Mouse (Mus musculus) right cerebral cortex, adult 2 months (tissue): ENCODE measurements around the gene Nfat5.

ENCODE experiments used
- DNase-seq, 2 experiments: peaks; one replicate each; pipeline ENCODE4 v3.0.0; 2021 to 2022; ENCODE audit warnings: low spot score in 2 of 2

Nfat5 gene

DNA sequence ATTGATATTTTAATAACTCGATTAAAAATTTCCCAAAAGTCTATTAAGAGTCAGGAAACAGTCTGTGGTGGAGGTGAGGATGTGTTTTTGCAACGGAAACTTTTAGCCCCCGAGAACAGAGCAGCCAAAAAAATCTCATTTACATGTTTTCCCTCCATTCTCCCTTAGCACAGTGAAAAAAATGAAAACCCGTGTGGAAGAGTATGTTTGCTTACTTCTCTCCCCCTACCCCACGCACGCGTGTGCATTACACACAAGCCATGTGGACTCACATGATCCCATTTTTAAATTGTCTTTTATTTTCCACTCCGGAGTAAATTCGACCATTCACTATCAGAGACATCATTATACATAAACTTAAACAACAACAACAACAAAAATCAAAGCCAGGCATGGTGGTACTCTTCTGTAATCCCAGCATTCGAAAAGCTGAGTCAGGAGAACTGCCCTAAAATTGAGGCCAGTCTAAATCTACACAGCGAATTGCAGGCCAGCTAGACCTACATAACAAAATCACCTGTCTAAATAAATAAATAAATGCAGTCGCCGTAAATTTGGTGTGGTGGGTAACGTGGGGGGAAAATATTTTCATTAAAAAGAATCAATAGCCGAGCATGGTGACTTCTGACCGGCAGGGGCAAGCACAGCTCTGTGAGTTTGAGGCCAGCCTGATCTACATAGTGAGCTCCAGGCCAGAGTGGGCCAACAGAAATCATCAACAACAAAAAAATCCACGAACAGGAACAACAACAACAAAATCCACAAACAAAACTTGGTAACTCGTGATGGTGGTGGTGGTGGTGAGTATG lies 947 bp upstream of the Nfat5 start:
- no peak for DNase-seq

- DNase-seq, result peak; percentile 26 to 50
These were observed 665 bp downstream of the Nfat5 start for GRCm38 (mm10) chr8:107293641-107294628.

- no peak for DNase-seq
These were observed 2.2 kb downstream of the Nfat5 start for GRCm38 (mm10) chr8:107295450-107295849.

GRCm38 (mm10) chr8:107311876-107312275 lies 18.6 kb downstream of the Nfat5 start:
- no peak for DNase-seq

DNA sequence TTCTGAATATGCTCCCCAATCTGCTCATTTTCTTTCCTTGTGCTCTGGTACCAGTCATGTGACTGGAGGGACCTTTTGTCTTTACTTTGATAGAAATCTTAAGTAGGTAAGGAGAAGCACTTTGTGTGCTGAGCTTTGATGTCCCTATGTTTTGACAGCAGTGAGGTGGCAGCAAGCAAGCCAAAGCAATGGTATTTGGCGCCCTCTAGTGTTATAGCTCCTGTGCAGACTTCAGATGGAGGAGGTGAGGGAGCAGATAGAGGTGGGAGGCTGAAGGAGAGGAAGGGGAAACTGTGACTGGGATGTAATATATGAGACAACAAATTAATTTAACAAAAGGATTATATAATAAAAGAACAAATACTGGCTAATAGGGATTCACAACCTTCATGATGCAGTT lies 30.9 kb downstream of the Nfat5 start:
- peak; percentile 74 to 86 for DNase-seq

GRCm38 (mm10) chr8:107329595-107329994 lies 36.3 kb downstream of the Nfat5 start:
- DNase-seq, result no peak

GRCm38 (mm10) chr8:107336480-107336879 lies 43.2 kb downstream of the Nfat5 start:
- no peak for DNase-seq

- no peak for DNase-seq
These were observed 77.0 kb downstream of the Nfat5 start for GRCm38 (mm10) chr8:107370311-107370710.

DNA sequence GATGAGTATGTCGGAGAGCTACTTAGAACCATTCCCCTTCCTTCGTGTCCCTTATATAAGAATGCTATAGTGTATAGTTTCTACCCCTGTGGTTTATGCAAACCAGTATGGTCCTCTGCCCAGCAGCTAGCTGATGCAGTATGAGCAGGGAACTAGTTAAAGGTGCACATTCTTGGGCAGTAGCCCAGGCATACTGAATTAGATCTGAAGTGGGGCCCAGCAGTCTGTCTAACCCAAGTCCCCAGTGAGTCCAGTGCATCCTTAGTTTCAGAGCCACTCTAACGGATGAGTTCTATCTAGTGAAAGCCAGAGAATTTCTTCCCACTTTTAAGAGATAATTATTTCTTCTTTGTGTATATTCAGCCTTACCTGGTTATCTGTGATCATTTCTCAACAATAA lies 84.1 kb downstream of the Nfat5 start:
- no peak for DNase-seq

DNA sequence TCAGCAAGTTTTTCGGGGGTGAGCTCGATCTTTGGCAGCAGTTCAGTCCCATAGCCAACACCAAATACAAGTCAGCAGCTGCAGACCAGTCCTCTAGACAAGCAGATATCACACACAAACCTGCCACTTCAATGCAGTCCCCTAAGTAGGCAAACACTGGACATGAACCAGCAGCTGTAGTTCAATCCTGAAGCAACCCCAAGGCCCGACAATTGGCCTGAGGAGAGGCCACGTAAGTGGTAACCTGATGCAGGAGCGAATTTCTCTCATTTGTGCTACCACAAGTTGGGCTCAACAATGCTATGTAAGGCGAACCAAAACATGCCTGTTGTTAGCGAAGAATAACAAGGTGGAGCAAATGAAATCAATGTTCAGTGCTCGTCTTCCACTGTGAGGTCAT lies 87.5 kb downstream of the Nfat5 start:
- DNase-seq, result no peak

- DNase-seq, result no peak
These were observed 88.4 kb downstream of the Nfat5 start for GRCm38 (mm10) chr8:107381666-107382065.

GRCm38 (mm10) chr8:107382898-107383297 lies 89.6 kb downstream of the Nfat5 start:
- no peak for DNase-seq

DNA sequence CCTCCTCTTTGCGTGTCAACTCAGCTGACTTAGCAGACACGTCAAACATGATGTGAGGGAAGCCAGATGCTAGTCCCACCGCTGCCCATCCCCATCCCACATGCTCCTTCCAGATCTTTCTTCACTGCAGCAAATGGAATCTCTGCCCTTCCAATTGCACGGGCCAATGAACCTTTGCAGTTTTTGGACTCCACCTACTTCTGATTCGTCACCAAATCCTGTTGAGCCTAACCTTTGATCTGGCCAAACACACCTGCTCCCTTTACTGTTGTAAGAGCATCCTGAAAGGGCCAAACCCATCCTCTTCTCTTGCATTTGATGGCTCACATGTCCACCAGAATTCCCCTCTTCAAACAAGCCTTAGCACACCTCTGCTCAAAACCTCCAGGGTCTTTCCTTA lies 91.4 kb downstream of the Nfat5 start:
- no peak for DNase-seq

DNA sequence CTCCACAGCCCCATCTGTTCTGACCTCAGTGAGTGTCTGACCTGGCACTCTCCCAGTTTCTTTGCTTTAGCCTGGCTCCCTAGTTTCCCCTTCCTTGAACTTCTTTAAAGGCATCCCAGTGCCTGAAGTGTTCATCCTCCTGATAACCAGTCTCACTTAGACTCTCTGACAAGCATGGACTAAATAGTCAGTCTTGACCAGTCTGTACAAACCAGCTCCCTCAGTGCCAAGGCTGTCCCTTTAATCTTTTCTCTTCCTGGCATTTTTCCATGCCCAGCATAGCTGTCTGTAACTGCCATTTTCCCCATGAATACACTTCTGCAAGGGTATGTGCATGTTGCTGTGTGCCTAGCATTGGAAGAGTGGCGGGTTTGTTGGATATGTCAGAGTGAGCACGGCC lies 91.8 kb downstream of the Nfat5 start:
- no peak for DNase-seq

DNA sequence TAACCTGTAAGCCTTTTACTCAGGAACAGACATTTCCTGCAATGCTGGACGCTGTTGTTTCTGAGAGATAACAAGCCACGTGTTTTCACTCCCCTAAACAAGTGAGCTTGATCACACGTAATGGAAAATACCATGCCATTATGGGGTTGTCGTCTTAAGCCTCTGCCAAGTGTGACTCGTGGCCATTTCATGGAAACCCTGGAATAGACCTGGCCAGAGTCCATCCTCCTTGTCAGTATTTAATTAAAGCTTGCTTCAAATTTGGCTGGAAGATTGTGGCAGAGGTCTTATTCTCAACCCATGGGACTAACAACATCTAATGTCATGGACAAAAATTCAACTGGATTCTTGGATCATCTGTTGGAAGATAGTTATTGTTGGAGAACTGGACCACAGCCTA lies 92.9 kb downstream of the Nfat5 start:
- no peak for DNase-seq

- DNase-seq, result no peak
These were observed 93.4 kb downstream of the Nfat5 start for GRCm38 (mm10) chr8:107386642-107387041.

GRCm38 (mm10) chr8:107387861-107388260 lies 94.6 kb downstream of the Nfat5 start:
- no peak for DNase-seq

- peak in 1 of 2 experiments; percentile 13 for DNase-seq
These were observed 96.3 kb downstream of the Nfat5 start for GRCm38 (mm10) chr8:107389557-107389956.

GRCm38 (mm10) chr8:107390476-107391135 lies 97.3 kb downstream of the Nfat5 start:
- no peak for DNase-seq

GRCm38 (mm10) chr8:107391136-107391516 lies 97.9 kb downstream of the Nfat5 start:
- DNase-seq, result no peak

DNA sequence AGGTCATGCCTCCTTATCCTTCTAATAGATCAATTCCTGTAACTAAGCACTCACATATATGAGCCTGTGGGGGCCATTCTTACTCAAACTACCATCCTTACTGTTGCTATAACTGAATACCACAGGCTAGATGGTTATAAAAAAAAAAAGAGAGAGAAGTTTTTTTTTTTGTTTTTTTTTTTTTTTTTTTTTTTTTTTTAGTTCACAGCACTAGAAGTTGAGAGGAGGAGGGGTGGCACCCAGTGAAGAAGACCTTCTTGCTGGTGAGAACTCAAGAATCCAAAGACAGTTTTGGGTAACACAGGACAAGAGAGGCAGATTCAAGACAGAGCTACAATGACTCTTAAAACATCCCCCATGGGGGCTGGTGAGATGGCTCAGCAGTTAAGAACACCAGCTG lies 102.1 kb downstream of the Nfat5 start:
- no peak for DNase-seq

DNA sequence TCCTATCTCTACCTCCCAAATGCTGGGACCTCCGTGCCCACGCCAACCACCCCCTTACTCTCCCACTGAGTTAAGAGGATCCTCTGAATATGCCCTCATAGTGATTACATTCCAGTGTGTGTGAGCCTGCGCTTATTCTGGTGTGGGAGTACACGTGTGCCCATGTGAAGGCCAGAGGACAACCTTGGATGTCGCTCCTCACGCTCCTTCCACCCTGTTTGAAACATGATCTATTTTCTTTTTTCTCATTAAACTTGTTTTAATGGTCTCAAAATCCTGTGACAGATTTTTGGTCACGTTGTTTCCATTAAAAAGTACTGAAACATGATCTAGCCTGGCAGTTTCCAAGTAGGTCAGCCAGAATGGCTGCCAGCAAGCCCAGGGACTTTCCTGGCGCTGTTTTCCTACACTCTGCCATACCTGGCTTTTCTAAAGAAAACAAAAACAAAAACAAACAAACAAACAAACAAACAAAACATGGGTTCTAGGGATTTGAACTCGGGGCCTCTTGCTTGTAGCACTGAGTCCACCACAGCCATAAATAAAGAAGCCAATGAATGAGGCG lies 102.9 kb downstream of the Nfat5 start:
- DNase-seq, result no peak
